Mouse (Mus musculus) CH12.LX (cell line): ENCODE data around the gene Adamtsl3. TPM values are rescaled to one million over a fixed set of nuclear protein-coding genes. Genes with fewer than 3 reads are reported as not detected.

Source experiments
- DNase-seq: peaks from one replicate; pipeline ENCODE4 v3.0.0-alpha.2; 2013; ENCODE audit errors: extremely low read depth
- H3K27ac ChIP-seq: 2 replicates; pipeline ENCODE4 v1.5.1; 2012; ENCODE audit warnings: low read depth, mild to moderate bottlenecking, control low read depth, moderate library complexity; ENCODE audit not compliant: insufficient read depth
- H3K27me3 ChIP-seq: replicated peaks from 2 replicates; pipeline ENCODE3; 2012; ENCODE audit warnings: inconsistent platforms
- H3K36me3 ChIP-seq, 2 experiments: replicated peaks in 1 of 2; 2 replicates each; pipeline versions ENCODE3 to v1.6.1; 2012; ENCODE audit warnings: inconsistent platforms in 1 of 2, low read length in 1 of 2, mild to moderate bottlenecking in 1 of 2, mixed read lengths in 1 of 2, moderate library complexity in 1 of 2; ENCODE audit not compliant: control insufficient read depth in 1 of 2, insufficient read depth in 1 of 2
- H3K4me1 ChIP-seq, 2 experiments: 2 replicates each; pipeline ENCODE4 v1.6.1; 2012; ENCODE audit warnings: inconsistent platforms in 1 of 2, moderate library complexity in 1 of 2; ENCODE audit not compliant: insufficient read depth in 2 of 2, control insufficient read depth in 1 of 2
- H3K4me2 ChIP-seq: 2 replicates; pipeline ENCODE4 v1.6.1; 2012; ENCODE audit warnings: low read depth, mild to moderate bottlenecking, control low read depth; ENCODE audit not compliant: poor library complexity, insufficient read depth, severe bottlenecking
- H3K4me3 ChIP-seq, 3 experiments: fragments of 150-350 bp in 1 of 3; sonication (generic) in 1 of 3; replicated peaks in 1 of 3; 2 replicates each; pipeline versions ENCODE3 to v1.5.1; 2011 to 2012; ENCODE audit warnings: low read depth in 2 of 3, low read length in 2 of 3, mild to moderate bottlenecking in 2 of 3, moderate library complexity in 2 of 3, control low read depth in 1 of 3, improper control_type of control experiment in 1 of 3, inconsistent platforms in 1 of 3, mixed read lengths in 1 of 3; ENCODE audit not compliant: poor library complexity in 1 of 3
- H3K79me2 ChIP-seq: replicated peaks from 2 replicates; pipeline ENCODE4 v1.6.1; 2012; ENCODE audit warnings: mild to moderate bottlenecking, moderate library complexity; ENCODE audit not compliant: control insufficient read depth, poor library complexity, insufficient read depth, severe bottlenecking; ENCODE audit errors: extremely low read depth
- H3K9ac ChIP-seq: 2 replicates; pipeline ENCODE4 v1.6.1; 2012; ENCODE audit warnings: low read depth, mild to moderate bottlenecking, control low read depth, moderate library complexity; ENCODE audit not compliant: insufficient read depth
- H3K9me3 ChIP-seq: replicated peaks from 2 replicates; pipeline ENCODE3; 2012; ENCODE audit warnings: low read length, inconsistent platforms, mixed read lengths
- CHD1 ChIP-seq: IDR thresholded peaks from 2 replicates; pipeline ENCODE4 v1.6.1; 2012; ENCODE audit warnings: low read depth, low read length, improper control_type of control experiment, inconsistent platforms
- CTCF ChIP-seq, 2 experiments: IDR thresholded peaks in 1 of 2; conservative IDR thresholded peaks in 1 of 2; 2 replicates each; pipeline ENCODE4 v1.5.1; 2011 to 2012; ENCODE audit warnings: low read depth in 2 of 2, low read length in 2 of 2, improper control_type of control experiment in 1 of 2, inconsistent platforms in 1 of 2, mild to moderate bottlenecking in 1 of 2, moderate library complexity in 1 of 2
- ELF1 ChIP-seq: IDR thresholded peaks from 2 replicates; pipeline ENCODE4 v1.6.1; 2014; ENCODE audit warnings: low read depth, mild to moderate bottlenecking, inconsistent platforms, low read length, improper control_type of control experiment
- EP300 ChIP-seq: IDR thresholded peaks from 2 replicates; pipeline ENCODE4 v1.6.1; 2011; ENCODE audit warnings: low read length, improper control_type of control experiment
- HCFC1 ChIP-seq: IDR thresholded peaks from 2 replicates; pipeline ENCODE4 v1.6.1; 2012; ENCODE audit warnings: low read depth, mild to moderate bottlenecking, inconsistent platforms, low read length, improper control_type of control experiment
- IRF4 ChIP-seq: IDR thresholded peaks from 2 replicates; pipeline ENCODE4 v1.6.1; 2014; ENCODE audit warnings: low read depth, mild to moderate bottlenecking, inconsistent platforms, low read length, improper control_type of control experiment
- KAT2A ChIP-seq: IDR thresholded peaks from 2 replicates; pipeline ENCODE4 v1.6.1; 2012; ENCODE audit warnings: low read length, improper control_type of control experiment, inconsistent platforms; ENCODE audit not compliant: insufficient replicate concordance
- MAFK ChIP-seq: IDR thresholded peaks from 2 replicates; pipeline ENCODE4 v1.6.1; 2011; ENCODE audit warnings: low read length, improper control_type of control experiment; ENCODE audit not compliant: insufficient replicate concordance
- MEF2A ChIP-seq: IDR thresholded peaks from 2 replicates; pipeline ENCODE4 v1.6.1; 2014; ENCODE audit warnings: low read depth, mild to moderate bottlenecking, inconsistent platforms, low read length, improper control_type of control experiment, borderline replicate concordance
- MXI1 ChIP-seq: IDR thresholded peaks from 2 replicates; pipeline ENCODE4 v1.6.1; 2011; ENCODE audit warnings: mild to moderate bottlenecking, low read depth, low read length, improper control_type of control experiment
- MYC ChIP-seq: IDR thresholded peaks from 2 replicates; pipeline ENCODE4 v1.6.1; 2011; ENCODE audit warnings: low read depth, mild to moderate bottlenecking, improper control_type of control experiment, low read length
- NRF1 ChIP-seq: IDR thresholded peaks from 2 replicates; pipeline ENCODE4 v1.6.1; 2014; ENCODE audit warnings: low read depth, mild to moderate bottlenecking, inconsistent platforms, low read length, improper control_type of control experiment, moderate library complexity
- PAX5 ChIP-seq: IDR thresholded peaks from 2 replicates; pipeline ENCODE4 v1.6.1; 2012; ENCODE audit warnings: low read length, inconsistent platforms, mixed read lengths
- POLR2A ChIP-seq: IDR thresholded peaks from 2 replicates; pipeline ENCODE4 v1.6.1; 2011; ENCODE audit warnings: low read depth, mild to moderate bottlenecking, improper control_type of control experiment, low read length
- RAD21 ChIP-seq: IDR thresholded peaks from 2 replicates; pipeline ENCODE4 v1.6.1; 2011; ENCODE audit warnings: low read depth, mild to moderate bottlenecking, low read length, improper control_type of control experiment, moderate library complexity
- SMC3 ChIP-seq: IDR thresholded peaks from 2 replicates; pipeline ENCODE4 v1.6.1; 2011; ENCODE audit warnings: low read depth, low read length, improper control_type of control experiment
- USF1 ChIP-seq: IDR thresholded peaks from 2 replicates; pipeline ENCODE4 v1.6.1; 2014; ENCODE audit warnings: low read depth, mild to moderate bottlenecking, inconsistent platforms, low read length, improper control_type of control experiment
- USF2 ChIP-seq: conservative IDR thresholded peaks from 2 replicates; pipeline ENCODE4 v1.6.1; 2011; ENCODE audit warnings: low read depth, low read length, improper control_type of control experiment
- ZMIZ1 ChIP-seq: IDR thresholded peaks from 2 replicates; pipeline ENCODE4 v1.6.1; 2012; ENCODE audit warnings: low read depth, mild to moderate bottlenecking, inconsistent platforms, low read length, improper control_type of control experiment
- dilution Hi-C: fragments of 300-500 bp; cut with MboI; formaldehyde crosslinking; loops from 2 replicates; pipeline ENCODE4 v1.14.3; 2020; ENCODE audit warnings: low sequenced_read_pairs; ENCODE audit not compliant: extremely low pct_unique_long_range_greater_than_20kb, extremely low pct_ligation_motif_present
- in situ Hi-C: fragments of 300-500 bp; cut with MboI; formaldehyde crosslinking; loops from 3 replicates; pipeline ENCODE4 v1.14.3; 2019; ENCODE audit warnings: low sequenced_read_pairs, low pct_ligation_motif_present, low pct_unique_long_range_greater_than_20kb, mixed read lengths
- polyA plus RNA-seq: library from polyadenylated mRNA; unstranded; fragments of >175 nt; gene quantifications from 2 replicates; pipeline ENCODE4 v1.2.1, GENCODE M21; 2012; ENCODE audit warnings: low read depth; ENCODE audit not compliant: insufficient read length
- total RNA-seq, 2 experiments: library from RNA; depleted of rRNA; stranded (reverse); fragments of 300-350 nt in 1 of 2; fragments of >200 nt in 1 of 2; gene quantifications; 2 replicates each; pipeline ENCODE4 v1.2.3; 2012 to 2014

Adamtsl3 gene
- total and polyA plus RNA-seq, 3 experiments: not detected

- dilution Hi-C loops: no loop called here
- no peaks in the 10 kb centered on the region for H3K36me3 ChIP-seq
- H3K9me3 ChIP-seq: peaks cover 4% of the 10 kb centered on the region
- peaks cover 0 to 6% of the 10 kb centered on the region in 2 experiments; a peak in 2 of 4 replicates for H3K4me1 ChIP-seq
- no peaks in the 10 kb centered on the region for H3K79me2 ChIP-seq
- DNase-seq: no peak
- H3K27me3 ChIP-seq: no peaks in the 10 kb centered on the region
- H3K4me2 ChIP-seq: no peak overlapping the region
- in situ Hi-C loops: no loop called here
- H3K27ac ChIP-seq: no peak overlapping the region
- no peak overlapping the region for H3K9ac ChIP-seq
- TF ChIP-seq IRF4 (no peak), POLR2A (no peak), MXI1 (no peak), MAFK (no peak), USF2 (no peak), KAT2A (no peak)
- no peak overlapping the region for H3K4me3 ChIP-seq
Observed at GRCm38 (mm10) chr7:82338121-82338520, 2.6 kb downstream of the Adamtsl3 start.

GRCm38 (mm10) chr7:82338532-82338931 is 3.0 kb downstream of the Adamtsl3 start:
- H3K27me3 ChIP-seq: no peaks in the 10 kb centered on the region
- no peak overlapping the region for H3K4me3 ChIP-seq
- no peak overlapping the region for H3K4me2 ChIP-seq
- H3K4me1 ChIP-seq: peaks cover 0 to 6% of the 10 kb centered on the region in 2 experiments; a peak in 2 of 4 replicates
- 0 out of 4 replicates have a peak, but pooled peaks of 1 of the 2 experiments have one; percentile 18 for TF ChIP-seq CTCF (conservative IDR thresholded peaks at IDR 0.05 in 1 of 2, IDR thresholded peaks at IDR 0.05 in 1 of 2; ENCODE audit: low read depth in 2 of 2, low read length in 2 of 2)
- no peak for TF ChIP-seq MXI1
- in situ Hi-C loops (no loop called here), dilution Hi-C loops (no loop called here)
- H3K36me3 ChIP-seq: no peaks in the 10 kb centered on the region
- no peaks in the 10 kb centered on the region for H3K79me2 ChIP-seq
- DNase-seq: no peak
- H3K9me3 ChIP-seq: peaks cover 4% of the 10 kb centered on the region
- no peak overlapping the region for H3K9ac ChIP-seq
- H3K27ac ChIP-seq: no peak overlapping the region

- no peak overlapping the region for H3K9ac ChIP-seq
- peaks cover 0 to 6% of the 10 kb centered on the region in 2 experiments; a peak in 2 of 4 replicates for H3K4me1 ChIP-seq
- H3K27me3 ChIP-seq: no peaks in the 10 kb centered on the region
- in situ Hi-C loops (no loop called here), dilution Hi-C loops (no loop called here)
- peak; percentile 45 for DNase-seq
- no peaks in the 10 kb centered on the region for H3K79me2 ChIP-seq
- H3K9me3 ChIP-seq: peaks cover 4% of the 10 kb centered on the region
- no peak overlapping the region for H3K4me2 ChIP-seq
- H3K27ac ChIP-seq: no peak overlapping the region
- TF ChIP-seq MEF2A (no peak), USF1 (no peak), PAX5 (no peak), CHD1 (no peak), SMC3 (peak; percentile 30; the same call in 1 of the 2 replicates), NRF1 (no peak), POLR2A (no peak), MYC (no peak), EP300 (no peak), HCFC1 (no peak), ELF1 (no peak), CTCF (conservative IDR thresholded peaks at IDR 0.05 in 1 of 2, IDR thresholded peaks at IDR 0.05 in 1 of 2; ENCODE audit: low read depth in 2 of 2, low read length in 2 of 2) (peak; percentile 68 to 86), ZMIZ1 (no peak), RAD21 (peak; percentile 61)
- no peaks in the 10 kb centered on the region for H3K36me3 ChIP-seq
- H3K4me3 ChIP-seq: no peak overlapping the region
Observed at GRCm38 (mm10) chr7:82339214-82339613, 3.7 kb downstream of the Adamtsl3 start.
